Mouse (Mus musculus): ENCODE measurements around the gene Dnajc1.

The Dnajc1 gene

GRCm38 (mm10) chr2:18195285-18195684, 197.3 kb downstream of the Dnajc1 start:
- DNase-seq = no peak

- no peak for DNase-seq
These were observed 204.3 kb downstream of the Dnajc1 start for GRCm38 (mm10) chr2:18188367-18188766.

GRCm38 (mm10) chr2:18183079-18183478, 209.6 kb downstream of the Dnajc1 start:
- no peak for DNase-seq

GRCm38 (mm10) chr2:18181631-18182030, 211.0 kb downstream of the Dnajc1 start:
- DNase-seq = no peak

- no peak for DNase-seq
These were observed 212.3 kb downstream of the Dnajc1 start for GRCm38 (mm10) chr2:18180323-18180722.

GRCm38 (mm10) chr2:18176235-18176634, 216.4 kb downstream of the Dnajc1 start:
- DNase-seq = no peak

- no peak for DNase-seq
These were observed 217.4 kb downstream of the Dnajc1 start for GRCm38 (mm10) chr2:18175234-18175633.

- no peak for DNase-seq
These were observed 223.3 kb downstream of the Dnajc1 start for GRCm38 (mm10) chr2:18169174-18169948.

GRCm38 (mm10) chr2:18165511-18165910, 227.1 kb downstream of the Dnajc1 start:
- no peak for DNase-seq

- no peak for DNase-seq
These were observed 231.6 kb downstream of the Dnajc1 start for GRCm38 (mm10) chr2:18160992-18161391.

GRCm38 (mm10) chr2:18159426-18159825, 233.2 kb downstream of the Dnajc1 start:
- DNase-seq = no peak

GRCm38 (mm10) chr2:18156131-18156530, 236.5 kb downstream of the Dnajc1 start:
- no peak for DNase-seq
